Mouse (Mus musculus): ENCODE data around the gene Txndc5. TPM values are rescaled to one million over a fixed set of nuclear protein-coding genes. Genes with fewer than 3 reads are reported as not detected.

The Txndc5 gene
- total RNA-seq (2015; ENCODE audit: low replicate concordance) (8.6 and 11.7 TPM in 2 replicates), total RNA-seq (2017; ENCODE audit: low replicate concordance) (4.6 and 8.6 TPM in 2 replicates)

- ATAC-seq (replicated peaks; ENCODE audit: low FRiP score, poor library complexity, severe bottlenecking) = peak; percentile 15; the same call in 1 of the 2 replicates
These were observed at the start of gene Txndc5 for GRCm38 (mm10) chr13:38528687-38529294. Gene Txndc5 (minus strand): TSS chr13:38528824.

DNA sequence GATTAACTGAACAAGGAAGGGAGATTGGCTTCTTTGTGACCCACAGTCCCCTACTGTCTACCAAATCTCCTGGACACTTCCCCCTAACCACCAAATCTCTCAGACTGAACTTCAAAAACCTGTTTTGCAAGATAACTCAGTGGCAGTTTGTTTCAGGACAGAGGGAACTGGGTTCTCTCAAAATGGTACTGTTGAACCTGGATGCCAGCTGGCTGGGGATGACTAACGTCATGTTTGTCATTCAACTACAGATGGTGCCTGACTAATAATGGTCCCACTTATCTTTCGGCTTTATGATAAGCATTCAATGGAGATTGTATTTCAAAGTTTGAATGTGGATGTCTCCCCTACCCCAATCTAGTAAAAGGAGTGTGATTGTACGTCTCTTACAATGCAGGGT, 46.0 kb upstream of the Txndc5 start:
- no peak for ATAC-seq (replicated peaks; ENCODE audit: low FRiP score, poor library complexity, severe bottlenecking)

- no peak for ATAC-seq (replicated peaks; ENCODE audit: low FRiP score, poor library complexity, severe bottlenecking)
These were observed 44.7 kb upstream of the Txndc5 start for GRCm38 (mm10) chr13:38573281-38573680.

DNA sequence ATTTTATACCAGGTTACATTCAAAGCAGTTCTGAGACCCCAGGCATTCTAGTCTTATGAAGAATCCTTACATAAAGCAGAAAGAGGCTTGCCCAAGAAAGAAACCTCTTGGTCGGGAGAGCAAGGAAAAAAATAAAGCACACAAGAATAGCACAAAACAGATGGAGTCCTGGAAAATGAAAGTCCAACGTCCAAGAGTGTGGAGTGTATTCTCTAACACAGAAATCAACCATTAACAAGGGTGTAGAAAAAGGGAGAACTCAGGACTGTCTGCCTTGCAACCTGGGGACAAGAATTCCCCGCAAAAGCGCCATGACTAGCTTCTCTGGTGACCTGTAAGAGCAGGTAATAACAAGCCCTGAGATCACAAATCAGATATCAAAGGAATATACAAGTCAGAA, 36.6 kb upstream of the Txndc5 start:
- no peak for ATAC-seq (replicated peaks; ENCODE audit: low FRiP score, poor library complexity, severe bottlenecking)

GRCm38 (mm10) chr13:38554611-38555010, 26.0 kb upstream of the Txndc5 start:
- no peak for ATAC-seq (replicated peaks; ENCODE audit: low FRiP score, poor library complexity, severe bottlenecking)

- ATAC-seq (replicated peaks; ENCODE audit: low FRiP score, poor library complexity, severe bottlenecking) = no peak
These were observed 25.6 kb upstream of the Txndc5 start for GRCm38 (mm10) chr13:38554210-38554609.

DNA sequence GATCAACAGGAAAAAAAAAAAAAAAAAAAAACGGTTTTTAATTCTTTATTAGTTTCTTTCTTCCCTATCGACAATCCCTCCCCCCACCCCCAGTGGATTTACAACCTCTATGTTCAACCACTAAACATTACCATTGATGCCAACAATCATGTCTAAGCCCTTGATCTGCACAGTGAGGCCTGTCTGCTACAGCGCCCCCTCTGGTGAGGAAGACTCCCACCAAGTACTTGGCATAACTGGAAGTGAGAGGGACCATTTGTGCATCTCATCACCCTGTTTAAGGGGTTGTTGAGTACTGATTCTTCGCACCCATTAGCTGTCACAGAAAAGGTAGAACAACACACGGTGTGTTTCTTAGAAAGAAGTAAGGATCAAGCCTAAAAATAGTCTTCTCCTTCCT, 20.1 kb upstream of the Txndc5 start:
- ATAC-seq (replicated peaks; ENCODE audit: low FRiP score, poor library complexity, severe bottlenecking) = no peak

GRCm38 (mm10) chr13:38547717-38548116, 19.1 kb upstream of the Txndc5 start:
- no peak for ATAC-seq (replicated peaks; ENCODE audit: low FRiP score, poor library complexity, severe bottlenecking)

- no peak for ATAC-seq (replicated peaks; ENCODE audit: low FRiP score, poor library complexity, severe bottlenecking)
These were observed 18.1 kb upstream of the Txndc5 start for GRCm38 (mm10) chr13:38546754-38547153.

DNA sequence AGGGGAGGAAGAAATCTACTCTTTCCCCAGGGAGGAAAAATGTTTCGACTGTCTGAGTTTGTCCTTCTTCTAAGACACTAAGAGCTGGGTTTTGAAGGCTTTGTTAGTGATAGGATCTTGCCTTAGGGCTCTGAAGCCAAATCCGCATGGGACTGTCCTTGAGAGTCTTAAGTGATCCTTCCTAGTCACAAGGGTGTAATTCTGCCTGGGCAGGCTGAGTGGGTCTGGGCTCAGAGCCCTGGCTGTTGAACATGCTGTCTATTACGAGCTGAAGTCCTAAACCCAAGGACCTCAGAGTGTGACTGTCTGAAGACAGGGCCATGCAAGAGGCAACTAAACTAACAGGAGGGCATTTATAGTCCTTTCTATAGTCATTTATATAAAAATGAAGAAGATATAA, 16.8 kb upstream of the Txndc5 start:
- no peak for ATAC-seq (replicated peaks; ENCODE audit: low FRiP score, poor library complexity, severe bottlenecking)

GRCm38 (mm10) chr13:38544769-38545445, 16.3 kb upstream of the Txndc5 start:
- ATAC-seq (replicated peaks; ENCODE audit: low FRiP score, poor library complexity, severe bottlenecking) = no peak

- ATAC-seq (replicated peaks; ENCODE audit: low FRiP score, poor library complexity, severe bottlenecking) = no peak
These were observed 15.0 kb upstream of the Txndc5 start for GRCm38 (mm10) chr13:38543455-38544125.

GRCm38 (mm10) chr13:38539192-38539900, 10.7 kb upstream of the Txndc5 start:
- no peak for ATAC-seq (replicated peaks; ENCODE audit: low FRiP score, poor library complexity, severe bottlenecking)

DNA sequence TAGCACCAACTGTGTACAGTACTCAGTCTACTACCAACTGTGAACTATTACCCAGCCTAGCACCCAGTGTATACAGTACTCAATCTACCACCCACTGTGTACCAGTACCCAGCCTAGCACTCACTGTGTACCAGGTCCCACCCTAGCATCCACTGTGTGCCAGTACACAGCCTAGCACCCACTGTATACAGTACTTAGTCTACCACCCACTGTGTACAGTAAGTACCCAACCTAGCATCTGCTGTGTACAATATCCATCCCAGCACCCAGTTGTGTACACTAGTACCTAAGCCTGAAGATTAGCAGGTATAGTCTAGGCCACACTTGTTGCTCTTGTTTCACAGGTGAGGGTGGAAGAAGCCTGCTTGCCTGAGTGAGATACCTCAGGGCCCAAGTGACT, 8.9 kb upstream of the Txndc5 start:
- no peak for ATAC-seq (replicated peaks; ENCODE audit: low FRiP score, poor library complexity, severe bottlenecking)

DNA sequence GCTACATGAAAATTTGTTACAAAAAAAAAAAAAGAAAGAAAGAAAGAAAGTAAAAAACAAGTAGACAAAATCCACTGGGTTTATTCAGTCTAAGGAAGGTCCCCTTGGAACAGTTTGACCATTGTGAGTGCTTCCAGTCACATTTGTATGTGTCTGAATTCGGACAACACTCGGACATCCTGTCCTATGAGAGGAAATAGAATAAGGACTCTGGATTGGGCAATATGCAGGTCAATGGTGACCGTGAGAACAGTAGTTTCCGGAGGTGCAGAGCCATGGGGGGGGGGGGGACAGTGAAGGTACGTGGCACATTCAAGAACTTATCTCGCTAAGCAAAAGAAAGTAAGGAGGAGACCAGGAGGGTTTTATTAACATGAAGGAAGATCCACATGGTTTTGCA, 6.1 kb upstream of the Txndc5 start:
- no peak for ATAC-seq (replicated peaks; ENCODE audit: low FRiP score, poor library complexity, severe bottlenecking)

DNA sequence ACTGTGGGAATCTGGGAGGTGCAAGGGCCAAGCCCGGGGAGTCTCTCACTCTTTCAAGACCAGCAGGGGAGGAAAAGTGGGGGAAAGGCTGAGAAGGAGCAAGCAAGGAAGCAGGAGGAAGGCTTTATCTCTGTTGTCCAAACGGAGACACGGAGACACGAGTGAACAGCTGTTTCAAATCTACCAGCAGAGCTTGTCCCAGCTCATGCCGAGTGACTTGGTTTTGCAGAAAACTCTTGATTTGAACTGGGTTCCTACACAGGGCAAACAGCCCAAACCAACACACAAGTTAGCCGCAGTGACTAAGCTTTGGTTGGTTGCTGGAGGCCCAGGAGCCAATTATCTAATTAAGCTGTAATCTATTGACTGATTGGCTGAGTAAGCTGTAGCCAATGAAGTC, 5.4 kb upstream of the Txndc5 start:
- ATAC-seq (replicated peaks; ENCODE audit: low FRiP score, poor library complexity, severe bottlenecking) = no peak

GRCm38 (mm10) chr13:38533461-38533860, 4.8 kb upstream of the Txndc5 start:
- no peak for ATAC-seq (replicated peaks; ENCODE audit: low FRiP score, poor library complexity, severe bottlenecking)

DNA sequence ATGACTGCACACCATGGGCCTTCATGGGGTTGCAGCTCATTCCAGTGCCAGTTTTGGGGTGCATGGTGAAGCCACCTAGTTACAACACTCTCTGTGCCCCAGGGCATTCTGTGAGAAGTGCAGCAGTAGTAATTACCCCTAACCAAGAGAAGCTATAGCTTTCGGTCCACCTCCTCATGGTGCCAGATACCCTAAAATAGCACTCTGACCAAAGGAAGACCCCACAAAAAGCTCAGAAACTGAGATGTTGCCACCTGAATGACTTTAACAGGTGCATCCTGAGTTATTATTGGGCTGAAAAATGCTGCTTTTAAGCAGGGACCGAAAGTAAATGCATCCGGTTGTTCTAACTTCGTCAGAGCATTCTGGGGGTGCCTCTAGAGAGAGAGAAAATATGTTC, 2.9 kb upstream of the Txndc5 start:
- no peak for ATAC-seq (replicated peaks; ENCODE audit: low FRiP score, poor library complexity, severe bottlenecking)

DNA sequence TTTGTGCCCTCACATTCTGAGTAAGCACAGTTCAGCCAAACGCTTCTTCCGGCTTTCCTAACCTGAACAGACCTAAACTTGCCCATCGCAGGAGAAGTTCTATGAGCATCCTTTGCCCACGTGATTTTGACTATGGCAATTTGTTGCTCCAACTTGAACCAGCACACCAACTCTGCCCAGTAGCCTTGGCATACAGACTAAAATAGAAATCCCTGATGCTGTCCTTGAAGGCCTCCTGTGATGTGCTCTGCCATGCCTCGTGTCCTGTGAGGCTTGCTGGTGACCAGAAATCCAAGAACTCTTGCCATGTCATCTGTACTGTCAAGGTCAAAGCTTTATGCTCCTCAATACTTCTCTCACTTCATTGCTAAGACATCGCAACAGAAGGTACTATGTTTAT, 952 bp upstream of the Txndc5 start:
- ATAC-seq (replicated peaks; ENCODE audit: low FRiP score, poor library complexity, severe bottlenecking) = no peak

GRCm38 (mm10) chr13:38527797-38528650, 600 bp downstream of the Txndc5 start:
- ATAC-seq (replicated peaks; ENCODE audit: low FRiP score, poor library complexity, severe bottlenecking) = peak; percentile 91
